Mouse (Mus musculus): ENCODE results near the gene A430078G23Rik. TPM values are rescaled to one million over a fixed set of nuclear protein-coding genes. Genes with fewer than 3 reads are reported as not detected.
"Not testable (repeated sequence)": the region's sequence is repeated elsewhere in the genome, so short reads cannot be mapped to it uniquely, and the experiment has no call there.

The A430078G23Rik gene
- total RNA-seq (2014; fragmentation: Nextera tagmentation) (0.24 TPM in 1 of 2 replicates, not detected in the other), total RNA-seq (2017) (0.44 and 0.46 TPM in 2 replicates), polyA plus RNA-seq (2012) (0.15 and 0.20 TPM in 2 replicates)

- H3K4me3 ChIP-seq (ENCODE audit: low read depth, low read length): no peak within 1 kb of the TSS
- H3K36me3 ChIP-seq (replicated peaks): no peaks in the 10 kb centered on the region
- ATAC-seq (ENCODE audit: extremely low read depth, insufficient number of reproducible peaks, low FRiP score, poor library complexity, severe bottlenecking) (peak; percentile 58), DNase-seq (ENCODE audit: low spot score) (no peak)
- H3K9me3 ChIP-seq (replicated peaks): no peaks in the 10 kb centered on the region
- peaks cover 8% of the 10 kb centered on the region for H3K27me3 ChIP-seq (ENCODE audit: insufficient read depth, low read length)
- TF ChIP-seq CTCF (IDR thresholded peaks at IDR 0.05; ENCODE audit: low read depth, low read length) (no peak), TAL1 (conservative IDR thresholded peaks at IDR 0.05; ENCODE audit: low read depth, low read length) (no peak), GATA2 (IDR thresholded peaks at IDR 0.05; ENCODE audit: borderline replicate concordance, low read depth, low read length) (no peak), GATA1 (IDR thresholded peaks at IDR 0.05; ENCODE audit: borderline replicate concordance, low read length) (no peak), POLR2AphosphoS5 (IDR thresholded peaks at IDR 0.05; ENCODE audit: insufficient replicate concordance, low read depth, low read length) (no peak)
- H3K4me1 ChIP-seq (ENCODE audit: insufficient read depth, low read depth, low read length): peaks cover 15% of the 10 kb centered on the region
Measured at GRCm38 (mm10) chr8:3353189-3353810, at the start of gene A430078G23Rik. Gene A430078G23Rik, plus strand, starts transcription at chr8:3353415.

GRCm38 (mm10) chr8:3308205-3308800 is 44.9 kb upstream of the A430078G23Rik start:
- not testable (repeated sequence) for H3K4me1 ChIP-seq (ENCODE audit: insufficient read depth, low read depth, low read length); H3K4me3 ChIP-seq (ENCODE audit: low read depth, low read length); ATAC-seq (ENCODE audit: extremely low read depth, insufficient number of reproducible peaks, low FRiP score, poor library complexity, severe bottlenecking); H3K27me3 ChIP-seq (ENCODE audit: insufficient read depth, low read length); H3K36me3 ChIP-seq (replicated peaks); DNase-seq (ENCODE audit: low spot score); H3K9me3 ChIP-seq (replicated peaks)

GRCm38 (mm10) chr8:3309636-3310035 is 43.6 kb upstream of the A430078G23Rik start:
- ATAC-seq (ENCODE audit: extremely low read depth, insufficient number of reproducible peaks, low FRiP score, poor library complexity, severe bottlenecking): no peak
- no peaks in the 10 kb centered on the region for H3K4me1 ChIP-seq (ENCODE audit: insufficient read depth, low read depth, low read length)
- 0 out of 2 replicates have a peak, but pooled peaks cover 2% of the 10 kb centered on the region for H3K27me3 ChIP-seq (ENCODE audit: insufficient read depth, low read length)
- no peak overlapping the region for H3K4me3 ChIP-seq (ENCODE audit: low read depth, low read length)
- H3K9me3 ChIP-seq (replicated peaks): no peaks in the 10 kb centered on the region
- TF ChIP-seq TAL1 (conservative IDR thresholded peaks at IDR 0.05; ENCODE audit: low read depth, low read length): no peak
- no peak for TF ChIP-seq POLR2AphosphoS5 (IDR thresholded peaks at IDR 0.05; ENCODE audit: insufficient replicate concordance, low read depth, low read length)
- TF ChIP-seq CTCF (IDR thresholded peaks at IDR 0.05; ENCODE audit: low read depth, low read length): no peak
- no peak for TF ChIP-seq GATA2 (IDR thresholded peaks at IDR 0.05; ENCODE audit: borderline replicate concordance, low read depth, low read length)
- TF ChIP-seq GATA1 (IDR thresholded peaks at IDR 0.05; ENCODE audit: borderline replicate concordance, low read length): no peak
- no peak for DNase-seq (ENCODE audit: low spot score)
- H3K36me3 ChIP-seq (replicated peaks): no peaks in the 10 kb centered on the region

GRCm38 (mm10) chr8:3311482-3311881 is 41.7 kb upstream of the A430078G23Rik start:
- Histone ChIP-seq H3K9me3 (replicated peaks) (no peaks in the 10 kb centered on the region), H3K4me1 (ENCODE audit: insufficient read depth, low read depth, low read length) (no peaks in the 10 kb centered on the region), H3K27me3 (ENCODE audit: insufficient read depth, low read length) (0 out of 2 replicates have a peak, but pooled peaks cover 2% of the 10 kb centered on the region), H3K36me3 (replicated peaks) (no peaks in the 10 kb centered on the region), H3K4me3 (ENCODE audit: low read depth, low read length) (no peak overlapping the region)
- DNase-seq (ENCODE audit: low spot score) (no peak), ATAC-seq (ENCODE audit: extremely low read depth, insufficient number of reproducible peaks, low FRiP score, poor library complexity, severe bottlenecking) (no peak)
- no peak for TF ChIP-seq CTCF (IDR thresholded peaks at IDR 0.05; ENCODE audit: low read depth, low read length)
- TF ChIP-seq GATA2 (IDR thresholded peaks at IDR 0.05; ENCODE audit: borderline replicate concordance, low read depth, low read length): no peak
- TF ChIP-seq TAL1 (conservative IDR thresholded peaks at IDR 0.05; ENCODE audit: low read depth, low read length): no peak
- TF ChIP-seq GATA1 (IDR thresholded peaks at IDR 0.05; ENCODE audit: borderline replicate concordance, low read length): no peak
- TF ChIP-seq POLR2AphosphoS5 (IDR thresholded peaks at IDR 0.05; ENCODE audit: insufficient replicate concordance, low read depth, low read length): no peak

- not testable (repeated sequence) for DNase-seq (ENCODE audit: low spot score); H3K36me3 ChIP-seq (replicated peaks); H3K9me3 ChIP-seq (replicated peaks); H3K27me3 ChIP-seq (ENCODE audit: insufficient read depth, low read length); H3K4me1 ChIP-seq (ENCODE audit: insufficient read depth, low read depth, low read length); ATAC-seq (ENCODE audit: extremely low read depth, insufficient number of reproducible peaks, low FRiP score, poor library complexity, severe bottlenecking); H3K4me3 ChIP-seq (ENCODE audit: low read depth, low read length)
Measured at GRCm38 (mm10) chr8:3313417-3313816, 39.8 kb upstream of the A430078G23Rik start.

- Histone ChIP-seq H3K4me3 (ENCODE audit: low read depth, low read length) (no peak overlapping the region), H3K4me1 (ENCODE audit: insufficient read depth, low read depth, low read length) (no peaks in the 10 kb centered on the region), H3K27me3 (ENCODE audit: insufficient read depth, low read length) (0 out of 2 replicates have a peak, but pooled peaks cover 2% of the 10 kb centered on the region), H3K36me3 (replicated peaks) (no peaks in the 10 kb centered on the region), H3K9me3 (replicated peaks) (no peaks in the 10 kb centered on the region)
- no peak for ATAC-seq (ENCODE audit: extremely low read depth, insufficient number of reproducible peaks, low FRiP score, poor library complexity, severe bottlenecking)
- DNase-seq (ENCODE audit: low spot score): no peak
- TF ChIP-seq CTCF (IDR thresholded peaks at IDR 0.05; ENCODE audit: low read depth, low read length): no peak
- TF ChIP-seq TAL1 (conservative IDR thresholded peaks at IDR 0.05; ENCODE audit: low read depth, low read length): no peak
- TF ChIP-seq POLR2AphosphoS5 (IDR thresholded peaks at IDR 0.05; ENCODE audit: insufficient replicate concordance, low read depth, low read length): no peak
- TF ChIP-seq GATA2 (IDR thresholded peaks at IDR 0.05; ENCODE audit: borderline replicate concordance, low read depth, low read length): no peak
- TF ChIP-seq GATA1 (IDR thresholded peaks at IDR 0.05; ENCODE audit: borderline replicate concordance, low read length): no peak
Measured at GRCm38 (mm10) chr8:3313843-3314242, 39.4 kb upstream of the A430078G23Rik start.

Data from G1E (cell line).